Mouse (Mus musculus): ENCODE data around the gene Smarca2.

Gene Smarca2

DNA sequence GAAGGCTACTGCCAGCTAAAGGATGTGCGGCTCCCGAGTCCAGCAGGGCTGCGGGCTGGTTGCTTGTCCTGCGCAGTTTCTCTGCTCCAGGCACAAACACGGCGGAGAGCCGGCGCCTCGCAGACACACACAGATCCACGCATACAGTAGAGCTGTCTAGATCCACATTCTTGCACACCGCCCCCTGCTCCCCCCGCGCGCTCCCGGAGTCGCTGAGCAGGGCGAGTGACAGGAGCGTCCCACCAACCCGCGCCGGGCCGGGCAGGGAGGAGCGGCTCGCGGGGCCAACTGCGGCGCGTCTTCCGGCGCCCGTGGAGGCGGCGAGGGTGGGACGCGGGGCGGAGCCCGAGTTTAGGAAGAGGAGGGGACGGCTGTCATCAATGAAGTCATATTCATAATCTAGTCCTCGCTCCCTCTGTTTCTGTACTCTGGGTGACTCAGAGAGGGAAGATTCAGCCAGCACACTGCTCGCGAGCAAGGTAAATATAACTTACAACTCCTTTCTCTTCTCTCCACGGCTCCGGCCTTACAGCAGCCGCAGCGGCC is at the start of gene Smarca2:
Gene Smarca2, plus strand, starts transcription at position 296 of the 546 bp plus-strand sequence.
- peak; percentile 100 for DNase-seq

DNA sequence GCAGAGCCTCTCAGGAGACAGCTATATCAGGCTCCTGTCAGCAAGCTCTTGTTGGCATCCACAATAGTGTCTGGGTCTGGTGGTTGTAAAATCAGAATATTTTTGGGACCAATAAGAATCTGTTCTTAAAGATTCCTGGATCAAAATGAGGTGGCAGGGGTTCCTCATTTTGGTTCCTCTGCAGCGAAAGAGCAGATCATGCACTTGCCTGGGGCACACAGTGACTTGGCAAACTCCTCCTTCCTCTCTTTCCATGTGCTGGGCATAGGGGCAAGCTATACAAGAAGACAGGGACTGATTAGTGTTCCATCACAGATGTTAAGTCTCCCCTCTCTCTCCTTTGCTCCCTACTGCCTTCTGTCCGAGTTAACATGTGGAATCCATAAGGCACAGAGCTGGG is 40.0 kb upstream of the Smarca2 start:
- DNase-seq = peak; percentile 84

DNA sequence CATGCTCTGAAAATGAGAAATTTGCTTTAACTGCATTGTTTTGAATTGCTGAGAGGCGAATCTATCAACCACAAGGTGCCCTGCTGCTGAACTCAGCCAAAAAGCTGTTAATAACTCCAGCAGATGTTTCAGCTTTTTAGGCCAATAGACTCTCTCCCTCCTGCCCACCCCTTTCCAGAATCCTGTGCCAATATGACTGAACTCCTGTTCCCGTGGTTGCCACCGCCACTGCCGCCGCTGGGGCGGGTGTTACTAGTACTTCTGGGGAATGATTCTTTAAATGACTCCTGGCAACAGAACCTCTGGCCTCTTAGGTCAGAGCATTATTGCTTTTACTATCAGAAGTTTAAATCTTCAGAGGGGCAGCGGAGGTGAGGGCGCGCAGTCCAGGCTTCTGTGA is 38.7 kb upstream of the Smarca2 start:
- peak; percentile 93 for DNase-seq

DNA sequence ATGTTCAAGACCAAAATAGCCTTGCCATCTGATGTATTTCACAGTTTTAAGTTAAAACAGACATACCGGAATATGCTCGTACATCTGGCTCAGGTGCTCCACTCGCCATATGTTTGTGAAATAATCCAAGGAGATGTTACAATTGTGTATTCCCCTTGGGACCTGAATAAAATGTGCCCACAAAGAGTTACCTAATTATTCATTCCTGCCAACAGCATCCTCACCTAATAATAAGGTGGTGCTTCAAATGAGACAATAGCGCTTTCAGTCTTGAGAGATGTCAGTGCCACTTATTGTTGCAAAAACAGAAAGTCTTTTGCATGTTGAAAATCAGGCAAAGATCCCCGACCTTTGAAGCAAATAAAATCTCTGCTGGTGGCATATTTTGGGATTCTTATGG is 36.6 kb upstream of the Smarca2 start:
- peak; percentile 11 for DNase-seq

DNA sequence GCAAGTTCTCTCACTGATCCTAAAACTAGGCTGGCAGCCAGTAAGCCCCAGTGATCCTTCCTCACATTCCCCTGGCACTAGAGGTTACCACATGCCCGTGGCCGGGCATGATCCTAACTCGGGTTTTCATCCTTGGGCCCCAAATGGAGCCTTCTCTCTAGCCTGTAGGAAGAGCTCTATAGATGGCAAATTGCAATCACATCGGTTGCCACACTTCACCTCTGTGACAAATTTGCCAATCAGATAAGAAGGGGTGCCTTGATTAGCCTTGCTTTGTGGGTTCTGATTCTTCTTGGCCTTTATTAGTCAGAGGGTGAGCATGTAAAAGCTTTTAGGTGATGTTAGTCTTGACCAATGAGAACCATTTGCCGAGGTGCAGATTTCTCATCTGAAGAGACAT is 35.9 kb upstream of the Smarca2 start:
- peak; percentile 69 for DNase-seq

DNA sequence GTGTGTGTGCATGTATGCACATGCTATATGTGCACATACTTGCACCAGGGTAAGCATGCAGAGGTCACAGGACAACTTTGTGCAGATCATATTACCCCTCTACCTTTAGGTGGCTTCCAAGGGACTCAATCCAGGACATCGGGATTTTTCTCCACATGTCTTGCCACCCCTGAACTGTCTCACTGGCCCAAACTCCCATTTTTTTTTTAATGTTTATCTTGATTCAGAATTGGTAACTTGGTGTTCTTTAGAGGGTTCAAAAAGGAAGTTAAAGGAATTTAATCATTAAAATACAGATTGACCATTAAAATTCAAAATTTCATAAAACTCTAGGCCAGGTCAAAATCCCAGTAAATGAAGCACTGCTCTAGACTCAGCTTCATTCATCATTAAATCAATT is 35.4 kb upstream of the Smarca2 start:
- DNase-seq = peak; percentile 9

DNA sequence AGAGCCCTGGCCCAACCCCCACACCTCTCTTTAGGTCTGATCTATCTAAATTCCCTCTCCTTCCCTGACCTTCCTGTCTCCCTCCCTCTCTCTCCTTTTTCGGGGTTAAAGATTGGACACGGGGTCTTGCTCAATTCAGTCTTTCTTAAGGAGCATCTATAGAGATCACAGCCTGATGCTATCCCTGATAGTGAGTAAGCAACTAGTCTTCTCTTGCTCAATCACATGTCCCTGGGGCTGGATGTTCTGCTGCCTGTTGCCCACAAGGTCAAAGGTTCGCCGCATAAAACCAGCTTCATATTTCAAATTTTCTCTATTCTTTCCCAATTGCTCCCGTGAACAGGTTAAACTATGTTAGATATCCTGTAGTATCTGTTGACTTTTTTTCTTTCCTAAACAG is 25.2 kb upstream of the Smarca2 start:
- DNase-seq = peak; percentile 13

DNA sequence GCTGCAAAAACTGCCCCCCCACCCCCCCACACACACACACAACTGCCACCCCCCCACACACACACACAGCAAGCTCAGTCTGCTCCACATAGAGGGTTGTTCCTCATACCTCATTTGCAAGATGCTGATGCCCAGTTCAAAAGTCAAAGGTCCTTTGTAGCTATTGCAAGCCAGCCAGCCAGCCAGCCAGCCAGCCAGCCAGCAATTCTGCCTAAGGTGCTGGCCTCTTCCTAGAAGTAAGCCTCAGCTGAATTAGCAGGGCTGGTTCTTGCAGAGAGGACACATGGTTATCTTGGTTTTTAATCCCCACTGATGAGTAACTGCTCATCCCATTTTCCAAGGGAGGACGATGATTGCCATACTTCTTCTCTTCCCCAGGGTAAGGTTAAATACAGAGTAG is 24.8 kb upstream of the Smarca2 start:
- peak; percentile 31 for DNase-seq

DNA sequence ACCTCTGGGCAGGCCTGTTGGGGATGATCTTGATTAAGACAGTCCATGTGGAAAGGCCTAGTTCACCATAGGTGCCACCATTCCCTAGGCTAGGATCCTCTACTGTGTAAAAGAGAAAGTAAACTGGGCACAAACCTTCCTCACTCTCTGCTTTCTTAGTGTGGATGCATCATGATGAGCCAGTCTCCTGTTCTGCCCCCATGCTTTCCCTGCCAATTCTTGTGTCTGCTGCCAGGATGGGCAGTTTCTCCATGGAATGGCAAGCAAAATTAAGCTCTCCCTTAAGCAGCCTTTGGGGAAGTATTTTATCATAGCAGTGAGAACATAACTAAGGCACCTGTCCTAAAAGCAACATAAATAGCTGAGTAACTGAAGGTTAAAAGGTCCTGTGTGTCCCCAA is 10.2 kb upstream of the Smarca2 start:
- DNase-seq = no peak

DNA sequence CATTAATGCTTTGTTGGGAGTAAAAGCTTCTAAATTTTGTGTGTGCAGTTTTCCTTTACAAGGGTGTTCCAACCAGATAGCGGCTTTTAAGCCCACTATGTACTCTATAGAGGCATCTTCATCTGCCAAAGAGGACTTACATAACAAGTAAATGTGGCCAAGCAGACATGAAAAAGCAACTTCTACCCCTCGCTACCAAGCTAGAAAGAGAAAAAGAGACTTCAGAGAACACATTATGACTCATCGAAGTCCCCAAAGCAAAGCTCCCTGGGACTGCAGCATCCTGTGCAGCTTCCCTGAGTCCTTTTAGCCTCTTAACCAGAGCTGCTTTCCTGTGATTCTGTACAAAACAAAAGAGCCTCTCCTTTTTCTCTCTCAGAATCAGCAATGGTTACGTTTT is 3.4 kb upstream of the Smarca2 start:
- DNase-seq = peak; percentile 27

DNA sequence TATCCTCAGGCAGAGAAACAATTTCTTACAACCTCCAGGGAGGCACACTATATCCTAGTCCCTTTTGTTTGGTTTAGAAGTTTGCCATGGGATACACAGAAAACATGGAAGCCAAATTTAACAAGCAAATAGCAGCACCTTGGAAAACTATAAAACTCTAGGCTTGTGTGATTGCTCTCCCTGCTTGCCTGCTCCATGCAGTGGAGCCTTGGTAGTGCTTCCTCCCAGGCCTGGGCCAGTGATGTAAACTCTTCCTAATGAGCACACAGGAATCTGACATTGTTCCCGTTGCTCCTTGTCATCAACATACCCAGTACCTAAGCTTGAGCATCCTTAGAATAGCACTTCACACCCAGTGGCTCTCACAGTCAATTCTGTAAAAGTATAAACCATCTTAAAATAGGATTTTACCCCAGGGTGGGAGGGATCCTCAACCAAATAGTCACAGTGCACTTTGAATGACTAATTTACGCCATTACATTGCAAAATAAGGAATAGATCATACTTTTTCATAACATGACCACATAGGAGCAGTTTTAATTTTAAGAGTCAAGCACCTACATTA is 1.5 kb upstream of the Smarca2 start:
- DNase-seq = peak; percentile 66

DNA sequence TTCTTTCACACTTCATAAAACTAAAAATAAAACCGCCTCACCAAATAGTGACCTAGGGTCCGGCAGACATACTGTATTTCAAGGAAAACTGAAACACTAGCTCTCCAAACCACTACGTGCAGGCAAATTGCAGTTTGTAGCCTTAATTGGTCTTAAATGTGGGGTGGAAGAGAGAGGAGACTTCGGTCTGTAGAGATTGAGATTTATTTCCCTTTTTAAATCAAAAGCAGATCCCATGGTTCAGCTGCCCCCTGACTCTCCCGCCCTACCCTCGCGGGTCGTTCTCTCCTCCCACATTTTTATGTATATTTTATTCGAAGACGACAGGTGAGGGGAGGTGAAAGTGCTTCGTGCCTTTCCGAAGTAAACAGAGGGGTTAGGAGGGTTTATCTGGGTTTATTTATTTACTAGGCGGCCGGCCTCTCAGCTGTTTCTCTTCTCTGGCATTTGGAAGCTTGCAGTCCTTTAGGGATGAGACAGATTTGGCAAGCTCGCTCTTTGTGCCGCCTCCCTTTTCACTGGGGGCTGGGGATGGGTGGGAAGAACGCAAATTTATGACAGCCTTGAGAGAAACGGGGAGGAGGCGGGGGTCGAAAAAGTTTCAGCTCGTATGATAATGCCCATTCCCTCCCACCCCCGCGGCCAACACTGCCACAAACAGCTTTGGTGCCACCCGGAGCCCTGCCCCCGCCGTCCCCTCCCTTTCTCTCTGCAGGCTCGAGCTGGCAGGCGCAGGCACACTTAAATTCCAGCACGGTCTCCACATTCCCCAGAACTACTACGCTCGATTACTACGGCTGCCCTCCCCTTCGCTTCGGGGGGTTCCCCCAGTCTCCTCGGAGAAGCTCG is 720 bp upstream of the Smarca2 start:
- no peak for DNase-seq

DNA sequence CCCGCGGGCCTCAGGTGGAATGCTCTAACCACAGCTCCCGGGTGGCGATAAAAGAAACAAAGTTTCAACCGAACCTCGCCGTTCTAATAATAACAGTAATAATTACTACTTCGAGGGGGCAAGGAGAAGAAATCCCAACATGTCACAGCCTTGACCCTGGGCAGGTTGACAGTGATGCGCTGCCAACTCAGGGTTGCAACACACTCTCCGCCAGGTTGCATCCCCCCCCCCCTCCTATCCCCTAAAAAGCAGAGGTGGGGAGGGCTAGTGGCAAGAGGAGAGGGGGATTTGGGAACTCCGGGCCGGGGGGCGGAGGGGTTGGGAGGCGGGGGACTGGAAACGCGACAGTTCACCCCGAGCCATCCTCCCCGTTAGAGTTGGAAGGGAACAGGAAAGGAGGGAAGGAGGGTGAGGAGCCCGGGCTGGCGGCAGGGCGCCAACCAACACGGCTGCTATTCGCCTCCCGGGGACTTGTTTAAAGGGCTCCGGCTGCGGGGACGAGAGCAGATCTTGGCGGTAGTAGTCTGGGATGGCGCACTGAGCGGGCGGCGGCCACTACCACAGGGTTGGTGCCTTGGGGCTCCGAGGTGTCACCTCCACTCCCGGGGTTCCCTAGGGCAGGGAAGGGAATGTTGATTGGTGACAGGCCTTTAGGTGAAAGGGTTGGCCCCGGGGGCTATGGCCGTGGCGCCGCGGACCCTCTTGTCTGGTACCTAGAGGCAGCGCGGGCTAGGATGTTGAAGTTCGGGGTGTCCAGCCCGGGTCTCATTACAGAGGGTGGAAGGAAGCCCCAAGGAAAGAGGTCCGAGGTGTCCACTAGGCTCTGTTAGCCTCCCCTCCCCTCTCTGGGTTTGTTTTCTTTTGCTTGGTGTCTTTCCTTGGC is 829 bp downstream of the Smarca2 start:
- no peak for DNase-seq

DNA sequence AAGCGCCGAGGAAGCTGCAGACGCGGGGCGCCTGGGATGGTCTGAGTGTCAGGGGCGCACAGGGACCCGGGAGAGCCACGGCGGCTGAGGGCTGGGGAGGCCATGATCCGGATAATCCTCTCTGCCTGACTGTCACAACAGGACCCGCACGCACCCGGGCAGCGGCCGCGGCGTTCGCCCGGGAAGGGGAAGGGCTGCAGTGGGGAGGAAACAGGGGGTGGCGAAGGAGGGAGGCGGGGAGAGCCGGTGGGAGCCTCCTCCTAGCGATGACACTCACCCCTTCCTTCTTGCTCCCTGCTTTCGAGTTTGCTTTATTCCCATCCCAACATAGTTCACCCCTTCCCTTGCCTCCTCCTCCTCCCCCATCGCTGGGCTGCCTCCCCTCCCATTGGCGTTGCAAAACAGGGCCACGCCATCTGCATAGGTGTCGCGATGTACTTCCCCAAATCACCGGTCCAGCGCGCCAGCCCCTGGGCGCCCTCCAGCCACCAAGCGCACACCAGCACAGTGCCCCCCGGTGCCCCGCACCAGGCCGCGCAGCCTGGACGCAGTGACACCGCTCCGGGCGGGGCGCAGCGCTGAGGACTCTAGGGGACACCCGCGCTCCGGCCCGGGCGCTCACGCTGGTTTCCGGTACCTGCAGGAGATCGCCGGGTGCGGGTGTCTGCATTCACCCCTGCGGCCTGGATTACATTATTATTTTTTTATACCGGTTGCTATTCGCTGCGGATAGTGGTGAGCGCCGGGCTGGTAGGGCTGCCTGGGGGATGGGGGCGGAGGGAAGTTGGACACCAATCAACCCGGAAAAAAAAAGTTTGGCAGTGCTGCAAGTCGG is 1.7 kb downstream of the Smarca2 start:
- DNase-seq = peak; percentile 98

DNA sequence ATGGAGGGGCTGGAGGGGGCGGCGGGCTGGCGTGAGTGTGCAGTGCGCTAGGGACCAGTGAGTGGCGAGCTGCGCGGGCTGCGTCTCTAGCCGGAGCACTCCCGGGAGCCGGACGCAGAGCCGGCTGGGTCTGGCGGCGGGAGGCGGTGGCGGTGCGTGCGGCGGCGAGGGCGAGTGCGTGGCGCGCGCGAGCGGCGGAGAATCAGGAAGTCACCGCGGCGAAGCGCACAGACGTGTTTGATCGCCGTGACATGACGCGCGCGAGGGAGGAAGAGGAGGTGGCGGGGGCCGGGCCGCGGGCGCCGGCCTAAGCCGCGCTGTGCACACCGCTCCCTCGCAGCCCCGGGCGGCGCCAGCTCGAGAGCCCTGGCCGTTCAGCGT is 2.3 kb downstream of the Smarca2 start:
- peak; percentile 98 for DNase-seq

DNA sequence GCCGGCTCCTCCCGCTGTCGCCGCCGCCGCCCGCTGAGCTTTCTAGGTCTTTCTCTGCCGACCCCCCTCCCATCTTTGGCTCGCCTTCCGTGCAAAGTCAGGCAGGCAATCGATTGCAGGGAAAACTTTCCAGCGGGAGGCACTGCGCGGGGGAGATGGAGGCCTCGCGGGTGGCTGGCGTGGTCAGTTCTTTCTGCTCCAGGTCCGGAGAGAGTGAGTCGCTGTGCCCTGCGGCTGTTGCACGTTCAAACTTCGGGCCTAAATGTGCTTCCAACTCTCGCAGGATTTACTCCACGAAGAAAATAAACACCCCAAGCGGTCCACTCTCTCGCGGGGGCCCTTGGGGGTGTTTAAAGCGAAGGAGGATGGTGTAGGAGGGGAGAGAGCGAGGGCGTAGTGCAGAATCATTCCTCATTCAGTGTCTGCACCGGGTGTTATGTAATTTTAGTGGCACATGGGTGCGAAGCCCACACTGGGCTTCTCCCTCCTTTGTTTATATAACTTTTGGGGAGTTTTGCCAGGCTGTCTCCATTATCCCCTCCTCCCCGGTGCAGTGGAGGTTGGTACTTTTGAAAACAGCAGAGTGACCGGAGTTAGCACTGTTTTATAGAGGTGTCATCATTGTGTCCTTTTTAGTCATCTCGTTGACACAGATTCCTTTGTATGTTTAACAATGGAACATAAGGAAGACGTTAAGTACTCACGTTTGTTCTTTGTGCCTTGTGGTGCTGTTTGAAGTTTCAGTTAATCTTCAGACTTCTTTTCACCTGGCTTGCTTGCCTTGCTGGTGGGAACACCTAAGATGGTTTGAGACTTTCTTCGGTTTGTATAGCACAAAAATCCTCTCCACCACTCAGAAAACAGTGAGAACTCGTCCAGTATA is 2.9 kb downstream of the Smarca2 start:
- DNase-seq = peak; percentile 97

DNA sequence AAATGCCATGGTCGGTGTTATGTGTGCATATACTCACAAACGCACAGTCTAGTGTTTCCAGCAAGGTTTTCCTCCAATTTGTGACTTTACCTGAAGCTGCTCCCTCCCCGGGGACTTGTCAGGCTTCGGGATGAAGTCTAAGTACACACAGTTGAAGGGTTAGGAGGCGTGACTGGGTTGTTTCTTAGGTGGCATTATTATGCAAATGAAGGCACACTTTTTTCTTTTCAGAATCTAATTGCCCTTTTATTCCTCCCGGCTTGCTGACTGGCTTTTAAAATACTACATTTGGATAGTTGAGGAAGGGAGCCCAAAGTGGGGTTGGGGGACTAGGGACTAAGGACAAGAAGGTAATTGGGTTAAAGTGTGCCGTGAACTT is 3.6 kb downstream of the Smarca2 start:
- peak; percentile 91 for DNase-seq

DNA sequence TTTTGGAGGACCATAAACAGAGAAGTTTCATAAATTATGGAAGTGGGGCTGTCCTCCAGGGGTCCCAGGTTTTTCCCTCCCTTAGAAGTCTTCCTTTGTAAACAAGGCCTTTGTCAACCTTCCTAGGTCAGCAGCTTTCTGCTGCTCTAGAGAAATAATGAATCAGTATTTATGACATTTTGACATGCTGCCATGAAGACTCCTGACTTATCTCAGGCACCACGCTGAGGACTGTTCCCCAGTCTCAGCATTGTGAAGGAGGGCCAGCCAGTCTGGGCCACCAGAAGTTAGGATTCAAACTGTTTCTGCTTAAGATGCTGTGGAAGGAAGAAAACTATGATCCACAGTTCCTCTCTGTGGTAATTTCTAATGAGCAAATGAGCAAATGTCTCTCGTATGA is 4.8 kb downstream of the Smarca2 start:
- peak; percentile 64 for DNase-seq

DNA sequence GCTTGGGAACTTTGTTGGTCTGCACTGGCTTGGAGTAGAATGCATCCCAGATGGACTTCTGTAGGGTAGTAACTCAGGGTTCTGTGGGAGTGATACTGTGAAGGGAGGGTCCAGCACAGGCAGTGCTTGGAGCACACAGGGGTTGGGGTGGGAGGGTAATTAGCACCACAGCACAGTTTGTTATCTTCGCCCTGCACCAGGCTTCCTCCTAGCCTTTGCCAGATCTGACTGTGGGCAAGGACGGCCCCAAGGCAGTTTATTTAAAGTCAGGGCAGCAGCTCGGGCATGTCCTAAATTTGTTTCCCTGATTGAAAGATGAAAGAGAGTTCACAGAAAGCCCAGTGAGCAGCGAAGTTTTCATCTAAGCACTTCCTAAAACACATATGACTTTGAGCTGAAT is 8.1 kb downstream of the Smarca2 start:
- peak; percentile 92 for DNase-seq

DNA sequence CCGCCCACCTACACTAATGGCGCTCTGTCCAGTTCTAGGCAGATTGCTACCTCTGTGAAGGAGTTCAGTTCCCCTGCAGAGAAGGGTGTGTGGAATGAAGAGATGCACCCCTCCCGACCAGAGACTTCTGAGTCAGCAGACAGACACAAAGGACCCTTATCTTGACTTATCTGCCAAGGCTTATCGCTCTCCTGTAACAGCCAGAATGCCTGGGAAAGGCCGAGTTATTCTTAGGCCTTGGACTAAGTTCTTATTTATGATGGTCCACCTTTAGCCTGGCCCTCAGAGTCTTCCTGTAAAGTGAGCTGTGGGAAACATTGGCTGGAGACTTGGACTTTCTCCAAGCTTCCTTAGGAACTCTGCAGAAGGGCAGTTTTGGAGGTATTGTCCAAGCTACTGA is 8.8 kb downstream of the Smarca2 start:
- peak; percentile 96 for DNase-seq

DNA sequence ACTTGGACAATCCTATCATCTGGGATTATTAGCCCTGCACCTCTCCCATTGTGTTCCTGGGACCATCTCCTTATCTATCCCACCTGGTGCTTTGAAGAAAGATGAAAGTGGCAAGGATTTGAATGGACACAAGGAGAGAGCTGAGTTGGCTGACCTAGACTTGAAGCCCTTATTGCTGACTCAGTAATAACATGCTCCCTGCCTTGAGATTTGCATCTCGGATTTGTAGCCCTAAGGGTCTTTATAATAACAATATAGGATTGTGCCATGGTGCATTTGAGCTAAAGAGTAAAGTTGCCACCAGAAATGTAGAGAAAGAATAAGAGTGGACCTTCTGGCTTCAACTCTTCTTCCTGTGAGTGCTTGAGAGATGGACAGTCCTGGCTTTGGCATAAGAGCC is 11.4 kb downstream of the Smarca2 start:
- no peak for DNase-seq
